Mouse (Mus musculus): ENCODE results near the gene Caln1.

GRCm38 (mm10) chr5:130635397-130635796 lies 266.1 kb downstream of the Caln1 start:
- TF ChIP-seq CHD1 (IDR thresholded peaks at IDR 0.05; ENCODE audit: low read depth, low read length) (no peak), POLR2A (IDR thresholded peaks at IDR 0.05; ENCODE audit: control insufficient read depth in 1 of 2, insufficient read depth in 1 of 2, low read depth in 1 of 2, low read length in 2 of 2, poor library complexity in 1 of 2) (no peak), CTCF (IDR thresholded peaks at IDR 0.05 in 2 of 3, conservative IDR thresholded peaks at IDR 0.05 in 1 of 3; ENCODE audit: control insufficient read depth in 1 of 3, insufficient read depth in 1 of 3, low read depth in 2 of 3, low read length in 3 of 3, poor library complexity in 1 of 3, severe bottlenecking in 1 of 3) (no peak), USF1 (IDR thresholded peaks at IDR 0.05; ENCODE audit: low read depth, low read length) (no peak)
